Mouse (Mus musculus) right cerebral cortex, adult 18-20 months (tissue): ENCODE results near the gene Dpysl5.

Experiments used
- DNase-seq: peaks from one replicate; pipeline ENCODE4 v3.0.0; 2022; ENCODE audit warnings: mixed read lengths

The Dpysl5 gene

GRCm38 (mm10) chr5:30765596-30766370, 54.4 kb downstream of the Dpysl5 start:
- DNase-seq = no peak

- no peak for DNase-seq
Observed at GRCm38 (mm10) chr5:30768082-30768481, 56.7 kb downstream of the Dpysl5 start.

GRCm38 (mm10) chr5:30768598-30768997, 57.2 kb downstream of the Dpysl5 start:
- no peak for DNase-seq

GRCm38 (mm10) chr5:30769075-30769474, 57.7 kb downstream of the Dpysl5 start:
- DNase-seq = no peak

GRCm38 (mm10) chr5:30774601-30775371, 63.4 kb downstream of the Dpysl5 start:
- peak; percentile 93 for DNase-seq

- DNase-seq = no peak
Observed at GRCm38 (mm10) chr5:30780699-30781098, 69.3 kb downstream of the Dpysl5 start.

GRCm38 (mm10) chr5:30781147-30781546, 69.8 kb downstream of the Dpysl5 start:
- DNase-seq = no peak

GRCm38 (mm10) chr5:30787381-30787780, 76.0 kb downstream of the Dpysl5 start:
- no peak for DNase-seq

- no peak for DNase-seq
Observed at GRCm38 (mm10) chr5:30790047-30790446, 78.7 kb downstream of the Dpysl5 start.

GRCm38 (mm10) chr5:30796125-30796524, 84.8 kb downstream of the Dpysl5 start:
- peak; percentile 62 for DNase-seq

GRCm38 (mm10) chr5:30797482-30797881, 86.1 kb downstream of the Dpysl5 start:
- no peak for DNase-seq

GRCm38 (mm10) chr5:30797982-30798381, 86.6 kb downstream of the Dpysl5 start:
- no peak for DNase-seq

GRCm38 (mm10) chr5:30798965-30799364, 87.6 kb downstream of the Dpysl5 start:
- no peak for DNase-seq

GRCm38 (mm10) chr5:30802724-30803467, 91.5 kb downstream of the Dpysl5 start:
- DNase-seq = no peak

GRCm38 (mm10) chr5:30806106-30806505, 94.7 kb downstream of the Dpysl5 start:
- peak; percentile 74 for DNase-seq

- DNase-seq = peak; percentile 94
Observed at GRCm38 (mm10) chr5:30814424-30815119, 103.2 kb downstream of the Dpysl5 start, which contains the start of gene Mapre3. Gene Mapre3 (plus strand): TSS chr5:30814641.

- DNase-seq = no peak
Observed at GRCm38 (mm10) chr5:30815120-30815465, 103.7 kb downstream of the Dpysl5 start.

GRCm38 (mm10) chr5:30816261-30816791, 105.0 kb downstream of the Dpysl5 start:
- DNase-seq = no peak

- DNase-seq = peak; percentile 29
Observed at GRCm38 (mm10) chr5:30818758-30819309, 107.5 kb downstream of the Dpysl5 start.

- no peak for DNase-seq
Observed at GRCm38 (mm10) chr5:30822689-30823088, 111.3 kb downstream of the Dpysl5 start.

GRCm38 (mm10) chr5:30823091-30823490, 111.7 kb downstream of the Dpysl5 start:
- no peak for DNase-seq
